Mouse (Mus musculus) kidney, embryonic 14.5 days (tissue): ENCODE data around the gene Inip. TPM values are rescaled to one million over a fixed set of nuclear protein-coding genes. Genes with fewer than 3 reads are reported as not detected.

ENCODE experiments used
- ATAC-seq: fragments of 200-750 bp; cut with Nextera tagmentation; 2 replicates; pipeline ENCODE4 v1.8.0; 2017; ENCODE audit warnings: moderate number of reproducible peaks, mild to moderate bottlenecking, moderate TSS enrichment, moderate library complexity; ENCODE audit not compliant: low FRiP score, low TSS enrichment
- H3K27ac ChIP-seq: fragments of 300-500 bp; sonication (generic); 2 replicates; pipeline ENCODE4 v1.5.1; 2014; ENCODE audit warnings: low read depth, mild to moderate bottlenecking, low read length, moderate library complexity, mixed read lengths
- H3K27me3 ChIP-seq: fragments of 300-500 bp; sonication (generic); 2 replicates; pipeline ENCODE4 v1.6.1; 2014; ENCODE audit warnings: mild to moderate bottlenecking, low read length; ENCODE audit not compliant: control insufficient read depth, insufficient read depth
- H3K36me3 ChIP-seq: fragments of 300-500 bp; sonication (generic); 2 replicates; pipeline ENCODE4 v1.6.1; 2014; ENCODE audit warnings: low read length, mixed read lengths; ENCODE audit not compliant: control insufficient read depth, insufficient read depth
- H3K4me1 ChIP-seq: fragments of 300-500 bp; sonication (generic); 2 replicates; pipeline ENCODE4 v1.6.1; 2014; ENCODE audit warnings: low read length, mixed read lengths; ENCODE audit not compliant: control insufficient read depth, insufficient read depth
- H3K4me2 ChIP-seq: fragments of 300-500 bp; sonication (generic); replicated peaks from 2 replicates; pipeline ENCODE4 v1.6.1; 2014; ENCODE audit warnings: low read depth, mild to moderate bottlenecking, low read length
- H3K4me3 ChIP-seq: fragments of 300-500 bp; sonication (generic); 2 replicates; pipeline ENCODE4 v1.5.1; 2014; ENCODE audit warnings: mild to moderate bottlenecking, low read length
- H3K9ac ChIP-seq: fragments of 300-500 bp; sonication (generic); 2 replicates; pipeline ENCODE4 v1.6.1; 2014; ENCODE audit warnings: low read depth, mild to moderate bottlenecking, low read length, moderate library complexity
- H3K9me3 ChIP-seq: fragments of 300-500 bp; sonication (generic); 2 replicates; pipeline ENCODE4 v1.6.1; 2016; ENCODE audit warnings: low read length; ENCODE audit not compliant: control insufficient read depth
- WGBS: fragments of 180-500 bp; shearing (Covaris S2); extraction: QIAGEN DNeasy Blood & Tissue Kit; methylation state at CpG from one replicate; pipeline ENCODE4 v1.1.7; 2014; 5-methylcytosine and 5-hydroxymethylcytosine counted together
- polyA plus RNA-seq: library from polyadenylated mRNA; unstranded; fragments of >200 nt; fragmentation: Nextera tagmentation; extraction: Ambion mirVana; gene quantifications from 2 replicates; pipeline ENCODE4 v1.2.1, GENCODE M21; 2014

Inip gene
- polyA plus RNA-seq, result 55.5 and 69.3 TPM in 2 replicates

DNA sequence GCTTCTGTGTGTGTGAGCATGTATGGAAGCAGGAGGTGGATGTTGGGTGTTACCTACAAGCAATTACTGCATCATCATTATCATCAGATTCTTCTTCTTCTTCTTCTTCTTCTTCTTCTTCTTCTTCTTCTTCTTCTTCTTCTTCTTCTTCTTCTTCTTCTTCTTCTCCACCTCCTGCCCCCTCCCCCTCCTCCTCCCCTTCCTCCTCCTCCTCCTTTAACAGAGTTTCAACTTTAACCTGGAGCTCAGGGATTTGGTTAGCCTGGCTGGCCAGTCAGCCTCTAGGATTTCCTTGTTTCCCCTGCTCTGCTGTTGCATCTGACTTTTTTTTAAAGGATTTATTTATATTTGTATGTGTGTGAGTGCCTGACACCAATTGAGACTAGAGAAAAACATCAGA is at the start of gene Inip:
Inip (minus strand) TSS at position 101 of the 400 bp plus-strand sequence.
- Histone ChIP-seq H3K36me3 (no peaks in the 10 kb centered on the region), H3K4me3 (no peak within 1 kb of the TSS), H3K27me3 (no peaks in the 10 kb centered on the region), H3K4me1 (0 out of 2 replicates have a peak, but pooled peaks cover 4% of the 10 kb centered on the region), H3K27ac (no peak within 1 kb of the TSS), H3K4me2 (no peak within 1 kb of the TSS), H3K9me3 (no peaks in the 10 kb centered on the region), H3K9ac (no peak within 1 kb of the TSS)
- ATAC-seq, result no peak

DNA sequence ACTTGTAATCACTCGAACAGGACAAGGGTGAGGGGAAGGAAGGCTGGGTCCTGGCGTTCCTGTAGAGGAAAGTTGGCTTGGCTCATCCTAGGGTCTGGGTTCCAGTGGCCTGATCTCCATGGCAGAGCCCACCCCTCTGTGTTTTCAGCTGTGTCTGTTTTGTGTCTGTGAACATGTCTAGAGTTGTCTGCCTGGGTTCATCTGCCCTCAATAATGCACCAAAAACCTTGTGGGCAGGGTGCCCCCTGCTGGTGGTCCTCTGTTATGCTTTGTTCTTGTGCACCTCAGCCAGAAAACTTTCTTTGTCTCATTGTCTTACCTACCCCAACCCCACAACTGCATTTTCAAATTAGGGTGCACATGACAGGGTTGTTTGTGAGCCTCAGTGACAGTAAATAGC is 48.8 kb upstream of the Inip start:
- Histone ChIP-seq H3K9ac (no peak overlapping the region), H3K36me3 (no peaks in the 10 kb centered on the region), H3K9me3 (0 out of 2 replicates have a peak, but pooled peaks cover 3% of the 10 kb centered on the region), H3K27me3 (no peaks in the 10 kb centered on the region), H3K27ac (no peak overlapping the region), H3K4me3 (no peak overlapping the region), H3K4me1 (peaks cover under 1% of the 10 kb centered on the region; the same call in 1 of the 2 replicates), H3K4me2 (no peak overlapping the region)
- ATAC-seq, result peak; percentile 51; the same call in 1 of the 2 replicates
- WGBS, result 78% methylated on average over 2 of the region's 2 CpGs

GRCm38 (mm10) chr4:59847447-59847846 is 46.1 kb upstream of the Inip start:
- Histone ChIP-seq H3K36me3 (no peaks in the 10 kb centered on the region), H3K27ac (no peak overlapping the region), H3K4me1 (peaks cover 8% of the 10 kb centered on the region; the same call in 1 of the 2 replicates), H3K4me2 (no peak overlapping the region), H3K9me3 (0 out of 2 replicates have a peak, but pooled peaks cover 3% of the 10 kb centered on the region), H3K27me3 (no peaks in the 10 kb centered on the region), H3K4me3 (no peak overlapping the region), H3K9ac (no peak overlapping the region)
- no peak for ATAC-seq
- WGBS, result 90% methylated on average over 5 of the region's 5 CpGs

GRCm38 (mm10) chr4:59845245-59845637 is 43.9 kb upstream of the Inip start:
- Histone ChIP-seq H3K4me2 (no peak overlapping the region), H3K9me3 (0 out of 2 replicates have a peak, but pooled peaks cover 3% of the 10 kb centered on the region), H3K36me3 (no peaks in the 10 kb centered on the region)

DNA sequence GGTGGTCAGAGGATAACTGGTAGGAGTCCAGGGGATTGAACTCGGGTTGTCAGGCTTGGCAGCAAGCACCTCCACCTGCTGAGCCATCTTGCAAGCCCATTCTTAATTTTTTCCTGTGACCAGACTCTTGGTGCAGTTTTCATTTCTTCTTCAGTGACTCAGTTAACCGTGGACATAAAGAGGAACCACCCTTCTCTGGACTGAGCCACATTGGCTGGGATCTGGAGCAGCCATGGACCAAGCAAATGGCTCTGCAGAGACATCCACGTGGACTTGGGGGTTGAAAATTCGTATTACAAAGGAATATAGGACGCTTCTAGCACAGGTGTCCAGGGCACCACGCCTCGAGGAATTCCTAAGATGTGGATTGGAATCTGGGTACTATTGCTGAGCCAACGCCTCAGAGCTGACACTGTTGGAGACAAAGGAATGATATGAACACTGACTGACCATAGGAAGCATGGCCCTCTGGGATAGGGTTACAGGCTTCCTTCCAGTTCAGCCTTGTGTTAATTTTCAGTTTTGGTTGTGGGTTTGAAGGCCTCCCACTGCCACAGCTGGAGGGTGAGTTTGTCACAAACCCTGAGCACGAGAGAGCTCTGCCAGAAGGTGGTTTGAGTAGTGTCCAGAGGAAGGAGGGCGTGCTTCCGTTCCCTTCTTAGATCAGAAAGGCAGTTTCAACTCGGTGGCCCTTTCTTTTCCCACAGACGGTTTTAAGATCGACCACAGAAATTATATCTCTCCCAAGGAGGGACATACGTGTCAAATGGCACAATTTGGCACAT is 43.3 kb upstream of the Inip start:
- H3K27ac ChIP-seq, result no peak overlapping the region

More at GRCm38 (mm10) chr4:59845245-59845637, 43.9 kb upstream of the Inip start:
- Histone ChIP-seq H3K4me3 (no peak overlapping the region), H3K27me3 (no peaks in the 10 kb centered on the region), H3K27ac (no peak overlapping the region), H3K9ac (no peak overlapping the region), H3K4me1 (peaks cover 8% of the 10 kb centered on the region; the same call in 1 of the 2 replicates)
- ATAC-seq, result no peak
- WGBS, result 62% methylated on average over 3 of the region's 3 CpGs

GRCm38 (mm10) chr4:59837659-59838058 is 36.3 kb upstream of the Inip start:
- Histone ChIP-seq H3K4me3 (no peak overlapping the region), H3K36me3 (no peaks in the 10 kb centered on the region), H3K9ac (no peak overlapping the region), H3K9me3 (no peaks in the 10 kb centered on the region), H3K27me3 (no peaks in the 10 kb centered on the region), H3K4me2 (no peak overlapping the region), H3K27ac (no peak overlapping the region), H3K4me1 (peaks cover 2% of the 10 kb centered on the region; the same call in 1 of the 2 replicates)
- no peak for ATAC-seq
- 66% methylated on average over 7 of the region's 7 CpGs for WGBS

More for the DNA sequence above, 43.3 kb upstream of the Inip start:
- ATAC-seq, result no peak
- WGBS, result 60% methylated on average over 15 of the region's 15 CpGs
- 0 out of 2 replicates have a peak, but pooled peaks cover 3% of the 10 kb centered on the region for H3K9me3 ChIP-seq
- H3K9ac ChIP-seq, result no peak overlapping the region
- no peak overlapping the region for H3K4me3 ChIP-seq
- H3K4me2 ChIP-seq, result no peak overlapping the region
- no peaks in the 10 kb centered on the region for H3K36me3 ChIP-seq
- H3K4me1 ChIP-seq, result peaks cover 8% of the 10 kb centered on the region; the same call in 1 of the 2 replicates
- H3K27me3 ChIP-seq, result no peaks in the 10 kb centered on the region

DNA sequence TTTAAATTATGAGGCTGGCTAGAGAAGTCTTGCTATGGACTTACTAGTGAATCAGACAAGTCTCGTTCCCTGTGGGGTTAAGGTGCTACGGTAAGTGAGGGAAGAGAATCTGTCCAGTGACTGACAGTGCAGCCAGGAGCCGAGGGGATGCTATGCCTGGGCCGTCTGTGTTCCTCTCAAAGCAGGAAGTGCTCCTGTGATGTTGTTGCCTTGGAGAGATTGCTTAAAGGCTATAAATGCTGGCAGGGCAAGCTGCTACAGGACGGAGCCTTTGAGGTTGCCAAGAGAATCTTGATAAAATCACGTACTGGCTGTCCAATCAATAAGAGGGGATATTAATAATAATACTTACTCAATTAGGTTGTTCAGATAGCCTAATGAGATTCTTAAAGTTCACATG is 31.4 kb upstream of the Inip start:
- H3K4me2 ChIP-seq, result no peak overlapping the region
- no peak overlapping the region for H3K27ac ChIP-seq
- no peaks in the 10 kb centered on the region for H3K4me1 ChIP-seq
- H3K9ac ChIP-seq, result no peak overlapping the region
- H3K36me3 ChIP-seq, result no peaks in the 10 kb centered on the region
- no peak overlapping the region for H3K4me3 ChIP-seq
- WGBS, result 58% methylated on average over 6 of the region's 6 CpGs
- ATAC-seq, result no peak
- no peaks in the 10 kb centered on the region for H3K27me3 ChIP-seq
- H3K9me3 ChIP-seq, result no peaks in the 10 kb centered on the region

- no peaks in the 10 kb centered on the region for H3K9me3 ChIP-seq
- H3K9ac ChIP-seq, result no peak overlapping the region
- H3K4me2 ChIP-seq, result no peak overlapping the region
- no peaks in the 10 kb centered on the region for H3K36me3 ChIP-seq
- H3K4me3 ChIP-seq, result no peak overlapping the region
- H3K27ac ChIP-seq, result no peak overlapping the region
- no peaks in the 10 kb centered on the region for H3K27me3 ChIP-seq
- WGBS, result 87% methylated on average over 5 of the region's 5 CpGs
- no peaks in the 10 kb centered on the region for H3K4me1 ChIP-seq
- no peak for ATAC-seq
Measured at GRCm38 (mm10) chr4:59831038-59831437, 29.6 kb upstream of the Inip start.

DNA sequence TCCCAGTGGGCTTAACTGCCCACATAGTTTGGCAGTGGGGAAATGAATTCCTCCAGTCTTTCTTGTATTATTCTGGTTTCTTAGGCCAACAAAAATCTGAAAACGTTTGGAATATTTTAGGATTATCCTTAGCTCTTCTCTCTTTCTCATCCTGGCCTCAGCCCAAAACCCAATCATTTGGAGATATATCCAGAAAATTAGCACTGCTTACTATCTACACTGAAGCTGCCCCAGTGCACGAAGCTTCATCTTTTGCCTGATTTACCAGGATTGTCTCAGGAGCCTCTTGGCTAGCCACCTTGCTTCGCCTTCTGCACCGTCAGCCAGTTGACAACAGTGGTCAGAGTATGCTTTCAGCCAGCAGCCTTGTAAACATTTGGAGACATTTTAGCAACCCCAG is 27.7 kb upstream of the Inip start:
- ATAC-seq, result no peak
- 87% methylated on average over 4 of the region's 4 CpGs for WGBS
- no peak overlapping the region for H3K4me3 ChIP-seq

More for the DNA sequence above, 27.7 kb upstream of the Inip start:
- Histone ChIP-seq H3K9me3 (no peaks in the 10 kb centered on the region), H3K9ac (no peak overlapping the region), H3K36me3 (no peaks in the 10 kb centered on the region), H3K27me3 (no peaks in the 10 kb centered on the region), H3K4me2 (no peak overlapping the region), H3K4me1 (no peaks in the 10 kb centered on the region), H3K27ac (no peak overlapping the region)
